Mouse (Mus musculus): Measurements from ENCODE around the gene Dysf. TPM values are rescaled to one million over a fixed set of nuclear protein-coding genes. Genes with fewer than 3 reads are reported as not detected.
A peak's percentile ranks its signal among the peaks of the same experiment; 100 is the strongest.

The Dysf gene
- polyA plus RNA-seq, 1 experiment from 2014 or later, result 8.7 TPM

GRCm38 (mm10) chr6:84084757-84085156 lies 76.4 kb downstream of the Dysf start:
- peaks cover 3% of the 10 kb centered on the region for H3K9me3 ChIP-seq
- no peaks in the 10 kb centered on the region for H3K27me3 ChIP-seq
- peaks cover 14% of the 10 kb centered on the region for H3K4me1 ChIP-seq
- H3K27ac ChIP-seq, result peak overlapping the region; percentile 39
- H3K36me3 ChIP-seq, result no peaks in the 10 kb centered on the region
- no peak overlapping the region for H3K4me2 ChIP-seq
- no peak overlapping the region for H3K4me3 ChIP-seq
- peak; percentile 43; the same call in 1 of the 2 replicates for ATAC-seq (ENCODE audit: insufficient number of reproducible peaks, insufficient read depth, low FRiP score, low TSS enrichment, low read depth)
- WGBS, result 46% methylated on average over 10 of the region's 10 CpGs
- 0 out of 2 replicates have a peak overlapping the region, but pooled peaks have one; percentile 27 for H3K9ac ChIP-seq

GRCm38 (mm10) chr6:84093473-84093872 lies 85.1 kb downstream of the Dysf start:
- H3K36me3 ChIP-seq, result no peaks in the 10 kb centered on the region
- no peak overlapping the region for H3K4me3 ChIP-seq
- H3K27me3 ChIP-seq, result no peaks in the 10 kb centered on the region
- peaks cover 9% of the 10 kb centered on the region for H3K4me1 ChIP-seq
- no peak overlapping the region for H3K27ac ChIP-seq
- 19% methylated on average over 4 of the region's 4 CpGs for WGBS
- H3K4me2 ChIP-seq, result no peak overlapping the region
- no peak overlapping the region for H3K9ac ChIP-seq
- peaks cover 5% of the 10 kb centered on the region for H3K9me3 ChIP-seq
- ATAC-seq (ENCODE audit: insufficient number of reproducible peaks, insufficient read depth, low FRiP score, low TSS enrichment, low read depth), result no peak

GRCm38 (mm10) chr6:84094536-84094935 lies 86.1 kb downstream of the Dysf start:
- ATAC-seq (ENCODE audit: insufficient number of reproducible peaks, insufficient read depth, low FRiP score, low TSS enrichment, low read depth), result no peak
- Histone ChIP-seq H3K4me1 (peaks cover 9% of the 10 kb centered on the region), H3K9ac (no peak overlapping the region), H3K4me3 (no peak overlapping the region), H3K9me3 (peaks cover 5% of the 10 kb centered on the region), H3K27ac (no peak overlapping the region), H3K36me3 (no peaks in the 10 kb centered on the region), H3K27me3 (no peaks in the 10 kb centered on the region), H3K4me2 (no peak overlapping the region)
- 91% methylated on average over 9 of the region's 9 CpGs for WGBS

GRCm38 (mm10) chr6:84094998-84095397 lies 86.6 kb downstream of the Dysf start:
- Histone ChIP-seq H3K4me3 (no peak overlapping the region), H3K36me3 (no peaks in the 10 kb centered on the region), H3K9ac (no peak overlapping the region), H3K9me3 (no peaks in the 10 kb centered on the region), H3K4me1 (peaks cover 9% of the 10 kb centered on the region), H3K27ac (no peak overlapping the region), H3K27me3 (no peaks in the 10 kb centered on the region), H3K4me2 (no peak overlapping the region)
- WGBS, result 24% methylated on average over 7 of the region's 7 CpGs
- ATAC-seq (ENCODE audit: insufficient number of reproducible peaks, insufficient read depth, low FRiP score, low TSS enrichment, low read depth), result no peak

- ATAC-seq (ENCODE audit: insufficient number of reproducible peaks, insufficient read depth, low FRiP score, low TSS enrichment, low read depth), result no peak
- Histone ChIP-seq H3K4me1 (peaks cover 9% of the 10 kb centered on the region), H3K27me3 (no peaks in the 10 kb centered on the region), H3K9me3 (no peaks in the 10 kb centered on the region), H3K9ac (no peak overlapping the region), H3K4me2 (no peak overlapping the region), H3K36me3 (no peaks in the 10 kb centered on the region), H3K27ac (no peak overlapping the region), H3K4me3 (no peak overlapping the region)
- WGBS, result 10% methylated on average over 7 of the region's 7 CpGs
These were observed 87.5 kb downstream of the Dysf start for GRCm38 (mm10) chr6:84095882-84096281.

- no peaks in the 10 kb centered on the region for H3K9me3 ChIP-seq
- H3K9ac ChIP-seq, result 0 out of 2 replicates have a peak overlapping the region, but pooled peaks have one; percentile 40
- H3K4me3 ChIP-seq, result no peak overlapping the region
- 57% methylated on average over 15 of the region's 15 CpGs for WGBS
- ATAC-seq (ENCODE audit: insufficient number of reproducible peaks, insufficient read depth, low FRiP score, low TSS enrichment, low read depth), result no peak
- H3K36me3 ChIP-seq, result no peaks in the 10 kb centered on the region
- no peak overlapping the region for H3K27ac ChIP-seq
- peaks cover 12% of the 10 kb centered on the region; the same call in 1 of the 2 replicates for H3K27me3 ChIP-seq
- no peak overlapping the region for H3K4me2 ChIP-seq
- peaks cover 35% of the 10 kb centered on the region for H3K4me1 ChIP-seq
These were observed 93.6 kb downstream of the Dysf start for GRCm38 (mm10) chr6:84102002-84102401.

GRCm38 (mm10) chr6:84105148-84106022 lies 97.0 kb downstream of the Dysf start:
- peak overlapping the region; percentile 67 for H3K4me2 ChIP-seq
- no peaks in the 10 kb centered on the region for H3K9me3 ChIP-seq
- WGBS, result under 1% methylated on average over 40 of the region's 40 CpGs
- H3K4me3 ChIP-seq, result peak overlapping the region; percentile 37
- peak; percentile 66 for ATAC-seq (ENCODE audit: insufficient number of reproducible peaks, insufficient read depth, low FRiP score, low TSS enrichment, low read depth)
- H3K4me1 ChIP-seq, result peaks cover 40% of the 10 kb centered on the region
- H3K27me3 ChIP-seq, result peaks cover 12% of the 10 kb centered on the region; the same call in 1 of the 2 replicates
- peak overlapping the region; percentile 66 for H3K9ac ChIP-seq
- no peaks in the 10 kb centered on the region for H3K36me3 ChIP-seq
- H3K27ac ChIP-seq, result peak overlapping the region; percentile 89

- Histone ChIP-seq H3K36me3 (no peaks in the 10 kb centered on the region), H3K27ac (peak overlapping the region; percentile 89), H3K9me3 (no peaks in the 10 kb centered on the region), H3K4me1 (peaks cover 47% of the 10 kb centered on the region), H3K27me3 (peaks cover 12% of the 10 kb centered on the region; the same call in 1 of the 2 replicates), H3K4me3 (peak overlapping the region; percentile 37), H3K4me2 (peak overlapping the region; percentile 67), H3K9ac (peak overlapping the region; percentile 66)
- ATAC-seq (ENCODE audit: insufficient number of reproducible peaks, insufficient read depth, low FRiP score, low TSS enrichment, low read depth), result no peak
- 7% methylated on average over 12 of the region's 12 CpGs for WGBS
These were observed 97.7 kb downstream of the Dysf start for GRCm38 (mm10) chr6:84106082-84106481.

- Histone ChIP-seq H3K27me3 (no peaks in the 10 kb centered on the region), H3K36me3 (no peaks in the 10 kb centered on the region), H3K27ac (peak overlapping the region; percentile 35), H3K9ac (no peak overlapping the region), H3K4me3 (no peak overlapping the region), H3K4me1 (peaks cover 36% of the 10 kb centered on the region), H3K9me3 (no peaks in the 10 kb centered on the region), H3K4me2 (no peak overlapping the region)
- WGBS, result 69% methylated on average over 6 of the region's 6 CpGs
- no peak for ATAC-seq (ENCODE audit: insufficient number of reproducible peaks, insufficient read depth, low FRiP score, low TSS enrichment, low read depth)
These were observed 102.0 kb downstream of the Dysf start for GRCm38 (mm10) chr6:84110377-84110776.

GRCm38 (mm10) chr6:84111106-84111505 lies 102.7 kb downstream of the Dysf start:
- H3K4me2 ChIP-seq, result no peak overlapping the region
- no peak overlapping the region for H3K9ac ChIP-seq
- H3K4me3 ChIP-seq, result no peak overlapping the region
- 0 out of 2 replicates have a peak overlapping the region, but pooled peaks have one; percentile 11 for H3K27ac ChIP-seq
- H3K9me3 ChIP-seq, result no peaks in the 10 kb centered on the region
- H3K36me3 ChIP-seq, result no peaks in the 10 kb centered on the region
- no peak for ATAC-seq (ENCODE audit: insufficient number of reproducible peaks, insufficient read depth, low FRiP score, low TSS enrichment, low read depth)
- WGBS, result 55% methylated on average over 11 of the region's 11 CpGs
- peaks cover 33% of the 10 kb centered on the region for H3K4me1 ChIP-seq
- no peaks in the 10 kb centered on the region for H3K27me3 ChIP-seq

- WGBS, result 46% methylated on average over 24 of the region's 24 CpGs
- Histone ChIP-seq H3K4me1 (peaks cover 34% of the 10 kb centered on the region), H3K27me3 (no peaks in the 10 kb centered on the region), H3K4me2 (no peak overlapping the region), H3K4me3 (no peak overlapping the region), H3K9me3 (no peaks in the 10 kb centered on the region), H3K36me3 (no peaks in the 10 kb centered on the region), H3K9ac (0 out of 2 replicates have a peak overlapping the region, but pooled peaks have one; percentile 4), H3K27ac (peak overlapping the region; percentile 80)
- ATAC-seq (ENCODE audit: insufficient number of reproducible peaks, insufficient read depth, low FRiP score, low TSS enrichment, low read depth), result no peak
These were observed 111.5 kb downstream of the Dysf start for GRCm38 (mm10) chr6:84119731-84120530.

Measured in embryonic facial prominence, embryonic 13.5 days (tissue).